Mouse (Mus musculus): ENCODE data around the gene Samd4. TPM values are rescaled to one million over a fixed set of nuclear protein-coding genes. Genes with fewer than 3 reads are reported as not detected.

Gene Samd4
- polyA plus RNA-seq, 1 experiment from 2014 or later: 9.1 TPM

GRCm38 (mm10) chr14:47079911-47080310 lies 197.3 kb downstream of the Samd4 start:
- no peak for ATAC-seq (ENCODE audit: insufficient number of reproducible peaks, insufficient read depth, low FRiP score, low TSS enrichment)
- 91% methylated on average over 7 of the region's 7 CpGs for WGBS
- Histone ChIP-seq H3K9ac (no peak overlapping the region), H3K4me1 (no peaks in the 10 kb centered on the region), H3K9me3 (no peaks in the 10 kb centered on the region), H3K27ac (no peak overlapping the region), H3K4me3 (no peak overlapping the region), H3K36me3 (peaks cover 9% of the 10 kb centered on the region; the same call in 1 of the 2 replicates), H3K27me3 (no peaks in the 10 kb centered on the region), H3K4me2 (replicated peaks) (no peak overlapping the region)

- Histone ChIP-seq H3K4me1 (0 out of 2 replicates have a peak, but pooled peaks cover 3% of the 10 kb centered on the region), H3K4me3 (no peak overlapping the region), H3K36me3 (peaks cover 9% of the 10 kb centered on the region; the same call in 1 of the 2 replicates), H3K9ac (no peak overlapping the region), H3K27ac (no peak overlapping the region), H3K27me3 (no peaks in the 10 kb centered on the region), H3K9me3 (no peaks in the 10 kb centered on the region), H3K4me2 (replicated peaks) (no peak overlapping the region)
- 68% methylated on average over 9 of the region's 9 CpGs for WGBS
- no peak for ATAC-seq (ENCODE audit: insufficient number of reproducible peaks, insufficient read depth, low FRiP score, low TSS enrichment)
These were observed 200.7 kb downstream of the Samd4 start for GRCm38 (mm10) chr14:47083311-47083710.

- no peak for ATAC-seq (ENCODE audit: insufficient number of reproducible peaks, insufficient read depth, low FRiP score, low TSS enrichment)
- no peak overlapping the region for H3K27ac ChIP-seq
- no peaks in the 10 kb centered on the region for H3K9me3 ChIP-seq
- 0 out of 2 replicates have a peak, but pooled peaks cover 3% of the 10 kb centered on the region for H3K4me1 ChIP-seq
- peaks cover 9% of the 10 kb centered on the region; the same call in 1 of the 2 replicates for H3K36me3 ChIP-seq
- H3K4me3 ChIP-seq: no peak overlapping the region
- no peak overlapping the region for H3K4me2 ChIP-seq (replicated peaks)
- H3K9ac ChIP-seq: no peak overlapping the region
- 76% methylated on average over 6 of the region's 6 CpGs for WGBS
- H3K27me3 ChIP-seq: no peaks in the 10 kb centered on the region
These were observed 201.2 kb downstream of the Samd4 start for GRCm38 (mm10) chr14:47083838-47084237.

GRCm38 (mm10) chr14:47084686-47085085 lies 202.0 kb downstream of the Samd4 start:
- WGBS: 83% methylated on average over 2 of the region's 2 CpGs
- Histone ChIP-seq H3K4me1 (0 out of 2 replicates have a peak, but pooled peaks cover 3% of the 10 kb centered on the region), H3K27me3 (no peaks in the 10 kb centered on the region), H3K9me3 (no peaks in the 10 kb centered on the region), H3K27ac (no peak overlapping the region), H3K36me3 (peaks cover 9% of the 10 kb centered on the region; the same call in 1 of the 2 replicates), H3K4me3 (no peak overlapping the region), H3K9ac (no peak overlapping the region), H3K4me2 (replicated peaks) (no peak overlapping the region)
- ATAC-seq (ENCODE audit: insufficient number of reproducible peaks, insufficient read depth, low FRiP score, low TSS enrichment): no peak

- no peak overlapping the region for H3K4me2 ChIP-seq (replicated peaks)
- H3K4me1 ChIP-seq: 0 out of 2 replicates have a peak, but pooled peaks cover 3% of the 10 kb centered on the region
- H3K9ac ChIP-seq: no peak overlapping the region
- no peak overlapping the region for H3K4me3 ChIP-seq
- 0 out of 2 replicates have a peak, but pooled peaks cover 3% of the 10 kb centered on the region for H3K36me3 ChIP-seq
- ATAC-seq (ENCODE audit: insufficient number of reproducible peaks, insufficient read depth, low FRiP score, low TSS enrichment): no peak
- no peaks in the 10 kb centered on the region for H3K9me3 ChIP-seq
- WGBS: 69% methylated on average over 3 of the region's 3 CpGs
- no peak overlapping the region for H3K27ac ChIP-seq
- no peaks in the 10 kb centered on the region for H3K27me3 ChIP-seq
These were observed 203.5 kb downstream of the Samd4 start for GRCm38 (mm10) chr14:47086123-47086522.

- Histone ChIP-seq H3K36me3 (0 out of 2 replicates have a peak, but pooled peaks cover 9% of the 10 kb centered on the region), H3K27ac (no peak overlapping the region), H3K4me1 (0 out of 2 replicates have a peak, but pooled peaks cover 3% of the 10 kb centered on the region), H3K4me3 (0 out of 2 replicates have a peak overlapping the region, but pooled peaks have one; percentile 18), H3K27me3 (no peaks in the 10 kb centered on the region), H3K4me2 (replicated peaks) (peak overlapping the region; percentile 58), H3K9ac (no peak overlapping the region; the same call in 1 of the 2 replicates), H3K9me3 (no peaks in the 10 kb centered on the region)
- peak; percentile 70 for ATAC-seq (ENCODE audit: insufficient number of reproducible peaks, insufficient read depth, low FRiP score, low TSS enrichment)
- 3% methylated on average over 16 of the region's 16 CpGs for WGBS
These were observed 204.1 kb downstream of the Samd4 start for GRCm38 (mm10) chr14:47086743-47087142.

GRCm38 (mm10) chr14:47087182-47087581 lies 204.5 kb downstream of the Samd4 start:
- H3K4me1 ChIP-seq: 0 out of 2 replicates have a peak, but pooled peaks cover 3% of the 10 kb centered on the region
- 0 out of 2 replicates have a peak overlapping the region, but pooled peaks have one; percentile 18 for H3K4me3 ChIP-seq
- H3K4me2 ChIP-seq (replicated peaks): peak overlapping the region; percentile 58
- 0 out of 2 replicates have a peak, but pooled peaks have one; percentile 17 for ATAC-seq (ENCODE audit: insufficient number of reproducible peaks, insufficient read depth, low FRiP score, low TSS enrichment)
- no peak overlapping the region for H3K9ac ChIP-seq
- H3K36me3 ChIP-seq: 0 out of 2 replicates have a peak, but pooled peaks cover 12% of the 10 kb centered on the region
- no peak overlapping the region for H3K27ac ChIP-seq
- H3K9me3 ChIP-seq: no peaks in the 10 kb centered on the region
- WGBS: 25% methylated on average over 5 of the region's 5 CpGs
- no peaks in the 10 kb centered on the region for H3K27me3 ChIP-seq

GRCm38 (mm10) chr14:47087669-47088250 lies 205.1 kb downstream of the Samd4 start:
- H3K4me2 ChIP-seq (replicated peaks): no peak overlapping the region
- 0 out of 2 replicates have a peak, but pooled peaks cover 12% of the 10 kb centered on the region for H3K36me3 ChIP-seq
- no peak overlapping the region for H3K9ac ChIP-seq
- no peaks in the 10 kb centered on the region for H3K9me3 ChIP-seq
- 0 out of 2 replicates have a peak, but pooled peaks cover 3% of the 10 kb centered on the region for H3K4me1 ChIP-seq
- no peaks in the 10 kb centered on the region for H3K27me3 ChIP-seq
- no peak overlapping the region for H3K4me3 ChIP-seq
- no peak for ATAC-seq (ENCODE audit: insufficient number of reproducible peaks, insufficient read depth, low FRiP score, low TSS enrichment)
- 83% methylated on average over 12 of the region's 12 CpGs for WGBS
- H3K27ac ChIP-seq: no peak overlapping the region

GRCm38 (mm10) chr14:47088339-47088738 lies 205.7 kb downstream of the Samd4 start:
- H3K9me3 ChIP-seq: no peaks in the 10 kb centered on the region
- no peaks in the 10 kb centered on the region for H3K27me3 ChIP-seq
- H3K9ac ChIP-seq: no peak overlapping the region
- no peak for ATAC-seq (ENCODE audit: insufficient number of reproducible peaks, insufficient read depth, low FRiP score, low TSS enrichment)
- no peak overlapping the region for H3K4me3 ChIP-seq
- no peak overlapping the region for H3K27ac ChIP-seq
- no peak overlapping the region for H3K4me2 ChIP-seq (replicated peaks)
- H3K4me1 ChIP-seq: 0 out of 2 replicates have a peak, but pooled peaks cover 3% of the 10 kb centered on the region
- 0 out of 2 replicates have a peak, but pooled peaks cover 12% of the 10 kb centered on the region for H3K36me3 ChIP-seq
- WGBS: 54% methylated on average over 1 of the region's 1 CpGs

- H3K4me2 ChIP-seq (replicated peaks): no peak overlapping the region
- H3K27me3 ChIP-seq: no peaks in the 10 kb centered on the region
- H3K36me3 ChIP-seq: 0 out of 2 replicates have a peak, but pooled peaks cover 12% of the 10 kb centered on the region
- ATAC-seq (ENCODE audit: insufficient number of reproducible peaks, insufficient read depth, low FRiP score, low TSS enrichment): no peak
- no peaks in the 10 kb centered on the region for H3K9me3 ChIP-seq
- 0 out of 2 replicates have a peak, but pooled peaks cover 3% of the 10 kb centered on the region for H3K4me1 ChIP-seq
- H3K9ac ChIP-seq: no peak overlapping the region
- H3K4me3 ChIP-seq: no peak overlapping the region
- no peak overlapping the region for H3K27ac ChIP-seq
- WGBS: 81% methylated on average over 6 of the region's 6 CpGs
These were observed 206.5 kb downstream of the Samd4 start for GRCm38 (mm10) chr14:47089153-47089552.

- no peak for ATAC-seq (ENCODE audit: insufficient number of reproducible peaks, insufficient read depth, low FRiP score, low TSS enrichment)
- Histone ChIP-seq H3K9ac (no peak overlapping the region), H3K27ac (no peak overlapping the region), H3K27me3 (no peaks in the 10 kb centered on the region), H3K36me3 (peaks cover 21% of the 10 kb centered on the region), H3K4me3 (no peak overlapping the region), H3K9me3 (no peaks in the 10 kb centered on the region), H3K4me2 (replicated peaks) (no peak overlapping the region), H3K4me1 (no peaks in the 10 kb centered on the region)
- WGBS: 79% methylated on average over 6 of the region's 6 CpGs
These were observed 209.3 kb downstream of the Samd4 start for GRCm38 (mm10) chr14:47091908-47092307.

GRCm38 (mm10) chr14:47093355-47093792 lies 210.7 kb downstream of the Samd4 start:
- H3K27ac ChIP-seq: no peak overlapping the region
- no peak overlapping the region for H3K4me3 ChIP-seq
- H3K27me3 ChIP-seq: no peaks in the 10 kb centered on the region
- no peaks in the 10 kb centered on the region for H3K4me1 ChIP-seq
- 76% methylated on average over 16 of the region's 16 CpGs for WGBS
- peaks cover 21% of the 10 kb centered on the region for H3K36me3 ChIP-seq
- no peak overlapping the region for H3K4me2 ChIP-seq (replicated peaks)
- ATAC-seq (ENCODE audit: insufficient number of reproducible peaks, insufficient read depth, low FRiP score, low TSS enrichment): no peak
- H3K9ac ChIP-seq: no peak overlapping the region
- no peaks in the 10 kb centered on the region for H3K9me3 ChIP-seq
